Mouse (Mus musculus) neural tube, embryonic 15.5 days (tissue): ENCODE results near the gene Zfp991. TPM values are rescaled to one million over a fixed set of nuclear protein-coding genes. Genes with fewer than 3 reads are reported as not detected.
A peak's percentile ranks its signal among the peaks of the same experiment; 100 is the strongest.
"Not testable (repeated sequence)": the region's sequence is repeated elsewhere in the genome, so short reads cannot be mapped to it uniquely, and the experiment has no call there.

ENCODE experiments used
- ATAC-seq: fragments of 200-750 bp; cut with Nextera tagmentation; 2 replicates; pipeline ENCODE4 v1.8.0; 2017; ENCODE audit warnings: mild to moderate bottlenecking, moderate TSS enrichment, moderate library complexity; ENCODE audit not compliant: low FRiP score
- H3K27ac ChIP-seq: fragments of 300-500 bp; sonication (generic); replicated peaks from 2 replicates; pipeline ENCODE4 v1.5.1; 2015; ENCODE audit warnings: mild to moderate bottlenecking, inconsistent platforms
- H3K27me3 ChIP-seq: fragments of 300-500 bp; sonication (generic); replicated peaks from 2 replicates; pipeline ENCODE4 v1.6.1; 2015; ENCODE audit warnings: inconsistent platforms
- H3K36me3 ChIP-seq: fragments of 300-500 bp; sonication (generic); 2 replicates; pipeline ENCODE4 v1.6.1; 2015; ENCODE audit warnings: inconsistent platforms
- H3K4me1 ChIP-seq: fragments of 300-500 bp; sonication (generic); 2 replicates; pipeline ENCODE4 v1.6.1; 2015; ENCODE audit warnings: inconsistent platforms
- H3K4me2 ChIP-seq: fragments of 300-500 bp; sonication (generic); 2 replicates; pipeline ENCODE4 v1.6.1; 2015; ENCODE audit warnings: inconsistent platforms, mild to moderate bottlenecking, moderate library complexity
- H3K4me3 ChIP-seq: fragments of 300-500 bp; sonication (generic); replicated peaks from 2 replicates; pipeline ENCODE4 v1.5.1; 2015; ENCODE audit warnings: mild to moderate bottlenecking, inconsistent platforms
- H3K9ac ChIP-seq: fragments of 300-500 bp; sonication (generic); replicated peaks from 2 replicates; pipeline ENCODE4 v1.6.1; 2015; ENCODE audit warnings: mild to moderate bottlenecking, inconsistent platforms
- H3K9me3 ChIP-seq: fragments of 300-500 bp; sonication (generic); replicated peaks from 2 replicates; pipeline ENCODE4 v1.6.1; 2016; ENCODE audit warnings: inconsistent platforms
- WGBS: fragments of 180-500 bp; shearing (Covaris S2); methylation state at CpG from one replicate; pipeline ENCODE4 v1.1.7; 2015; ENCODE audit warnings: mixed read lengths; 5-methylcytosine and 5-hydroxymethylcytosine counted together
- polyA plus RNA-seq: library from polyadenylated mRNA; unstranded; fragments of >200 nt; fragmentation: Nextera tagmentation; extraction: Ambion mirVana; gene quantifications from 2 replicates; pipeline ENCODE4 v1.2.1, GENCODE M21; 2015

Zfp991 gene
- polyA plus RNA-seq, 1 experiment from 2014 or later: 4.4 TPM

DNA sequence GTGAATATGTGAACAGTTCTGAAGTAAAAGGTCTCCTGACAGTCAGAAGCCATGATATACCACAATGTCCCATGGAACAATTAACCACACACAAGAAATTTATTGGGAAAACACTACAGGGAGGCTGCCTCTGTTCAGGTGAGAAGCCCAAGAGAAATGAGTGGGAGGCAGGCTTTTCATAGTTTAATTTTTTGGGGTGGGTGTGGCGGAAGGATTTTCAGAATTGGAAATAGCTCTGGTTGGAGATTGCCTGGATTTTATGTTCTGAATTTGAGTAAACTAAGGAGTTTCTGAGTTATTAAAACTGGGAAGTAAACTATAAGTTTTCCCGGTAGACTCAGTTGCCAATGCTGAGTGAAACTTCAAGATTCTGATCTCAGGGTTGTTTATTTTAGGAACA, 4.7 kb upstream of the Zfp991 start:
- not testable (repeated sequence) for H3K4me2 ChIP-seq, H3K27ac ChIP-seq, H3K4me3 ChIP-seq, H3K36me3 ChIP-seq, H3K27me3 ChIP-seq, H3K4me1 ChIP-seq, ATAC-seq, H3K9ac ChIP-seq
- WGBS: 83% methylated on average over 2 of the region's 2 CpGs
- H3K9me3 ChIP-seq: peaks cover 17% of the 10 kb centered on the region; the same call in 1 of the 2 replicates

- H3K36me3 ChIP-seq, H3K27ac ChIP-seq, H3K4me2 ChIP-seq, ATAC-seq, H3K4me1 ChIP-seq, H3K27me3 ChIP-seq, H3K9ac ChIP-seq, H3K4me3 ChIP-seq: not testable (repeated sequence)
- peaks cover 15% of the 10 kb centered on the region; the same call in 1 of the 2 replicates for H3K9me3 ChIP-seq
Observed at GRCm38 (mm10) chr4:147128152-147128551, 3.7 kb upstream of the Zfp991 start.

- H3K36me3 ChIP-seq, ATAC-seq, H3K27me3 ChIP-seq, H3K9me3 ChIP-seq, H3K9ac ChIP-seq, H3K27ac ChIP-seq, H3K4me1 ChIP-seq, H3K4me3 ChIP-seq, H3K4me2 ChIP-seq: not testable (repeated sequence)
- 53% methylated on average over 2 of the region's 2 CpGs for WGBS
Observed at GRCm38 (mm10) chr4:147133596-147133995, 1.8 kb downstream of the Zfp991 start.

GRCm38 (mm10) chr4:147141757-147142156, 9.9 kb downstream of the Zfp991 start:
- H3K36me3 ChIP-seq, H3K9me3 ChIP-seq, H3K4me3 ChIP-seq, H3K4me2 ChIP-seq, H3K4me1 ChIP-seq, H3K27me3 ChIP-seq, H3K27ac ChIP-seq, ATAC-seq, H3K9ac ChIP-seq: not testable (repeated sequence)
- 80% methylated on average over 4 of the region's 4 CpGs for WGBS

- not testable (repeated sequence) for H3K4me2 ChIP-seq, ATAC-seq, H3K4me1 ChIP-seq, H3K9ac ChIP-seq, H3K27ac ChIP-seq, H3K9me3 ChIP-seq, H3K27me3 ChIP-seq, H3K36me3 ChIP-seq, H3K4me3 ChIP-seq
- 94% methylated on average over 2 of the region's 2 CpGs for WGBS
Observed at GRCm38 (mm10) chr4:147165282-147165681, 33.4 kb downstream of the Zfp991 start.

DNA sequence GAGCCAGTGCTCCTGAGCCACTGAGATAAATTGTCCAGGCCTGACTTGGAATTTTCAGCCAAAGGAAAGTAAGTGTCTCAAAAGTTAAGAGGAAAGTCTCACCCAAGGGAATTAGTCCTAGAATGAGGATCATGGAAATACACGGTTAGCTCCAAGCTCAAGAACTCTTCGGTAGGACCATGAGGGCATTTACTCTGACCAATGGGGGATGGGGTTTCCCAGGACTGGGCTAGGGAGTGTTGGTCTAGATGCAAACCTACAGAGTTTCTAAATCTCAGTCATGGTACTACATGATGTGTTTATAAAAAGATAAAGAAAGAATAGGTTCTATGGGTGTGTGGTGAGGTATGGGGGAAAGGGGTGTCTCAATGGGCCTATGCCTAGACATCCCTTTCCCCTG, 38.7 kb downstream of the Zfp991 start:
- not testable (repeated sequence) for H3K4me1 ChIP-seq, H3K27me3 ChIP-seq, H3K4me3 ChIP-seq, H3K36me3 ChIP-seq, H3K27ac ChIP-seq, H3K9me3 ChIP-seq, H3K9ac ChIP-seq, H3K4me2 ChIP-seq, ATAC-seq
- WGBS: 98% methylated on average over 2 of the region's 2 CpGs

DNA sequence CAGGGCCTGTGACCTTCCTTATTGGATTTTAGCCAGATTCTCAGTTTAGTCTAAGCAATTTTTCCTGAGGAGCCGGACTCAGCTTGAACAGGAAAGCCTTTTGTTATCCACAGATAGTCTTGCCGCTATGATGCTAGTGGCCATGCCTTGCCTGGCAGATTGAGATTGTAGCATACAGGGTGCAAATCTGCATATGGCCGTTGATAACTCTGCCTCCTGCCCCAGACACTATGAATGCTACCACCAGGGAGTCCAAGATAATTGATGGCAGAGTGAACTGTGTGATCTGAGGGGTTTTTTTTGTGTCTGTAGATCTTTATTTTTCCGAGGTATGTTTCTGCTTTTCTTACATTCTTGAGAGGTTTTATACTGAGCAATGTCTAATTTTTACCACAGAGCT, 39.7 kb downstream of the Zfp991 start:
- H3K27me3 ChIP-seq, H3K9me3 ChIP-seq, H3K36me3 ChIP-seq, H3K9ac ChIP-seq, H3K4me1 ChIP-seq, H3K4me3 ChIP-seq, H3K4me2 ChIP-seq, ATAC-seq, H3K27ac ChIP-seq: not testable (repeated sequence)
- 67% methylated on average over 1 of the region's 4 CpGs for WGBS

DNA sequence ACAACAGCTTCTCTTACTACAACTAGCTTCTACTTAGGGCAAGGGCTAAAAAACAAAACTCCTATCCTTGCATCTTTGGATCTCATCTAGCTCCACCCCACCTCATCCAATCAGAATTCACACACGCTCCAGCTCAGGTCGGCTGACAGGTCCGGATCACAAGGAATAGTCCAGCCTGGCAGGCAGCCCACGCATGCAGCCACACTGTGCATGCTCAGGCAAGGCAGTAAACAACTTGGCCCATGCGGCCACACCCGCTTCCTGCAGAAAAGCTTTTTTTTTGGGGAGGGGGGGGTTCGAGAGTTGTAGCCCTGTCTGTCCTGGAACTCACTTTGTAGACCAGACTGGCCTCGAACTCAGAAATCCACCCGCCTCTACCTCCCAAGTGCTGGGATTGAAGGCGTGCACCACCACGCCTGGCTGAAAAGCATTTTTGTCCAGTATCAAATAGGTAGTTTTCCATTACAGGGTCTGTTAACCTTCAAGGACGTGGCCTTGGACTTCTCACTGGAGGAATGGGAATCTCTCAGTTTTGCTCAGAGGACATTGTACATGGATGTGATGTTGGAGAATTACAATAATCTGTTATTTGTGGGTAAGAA, 44.5 kb downstream of the Zfp991 start:
- H3K4me3 ChIP-seq, H3K36me3 ChIP-seq, H3K27ac ChIP-seq, H3K4me2 ChIP-seq, H3K9ac ChIP-seq, ATAC-seq, H3K9me3 ChIP-seq, H3K27me3 ChIP-seq, H3K4me1 ChIP-seq: not testable (repeated sequence)
- WGBS: 92% methylated on average over 11 of the region's 12 CpGs

DNA sequence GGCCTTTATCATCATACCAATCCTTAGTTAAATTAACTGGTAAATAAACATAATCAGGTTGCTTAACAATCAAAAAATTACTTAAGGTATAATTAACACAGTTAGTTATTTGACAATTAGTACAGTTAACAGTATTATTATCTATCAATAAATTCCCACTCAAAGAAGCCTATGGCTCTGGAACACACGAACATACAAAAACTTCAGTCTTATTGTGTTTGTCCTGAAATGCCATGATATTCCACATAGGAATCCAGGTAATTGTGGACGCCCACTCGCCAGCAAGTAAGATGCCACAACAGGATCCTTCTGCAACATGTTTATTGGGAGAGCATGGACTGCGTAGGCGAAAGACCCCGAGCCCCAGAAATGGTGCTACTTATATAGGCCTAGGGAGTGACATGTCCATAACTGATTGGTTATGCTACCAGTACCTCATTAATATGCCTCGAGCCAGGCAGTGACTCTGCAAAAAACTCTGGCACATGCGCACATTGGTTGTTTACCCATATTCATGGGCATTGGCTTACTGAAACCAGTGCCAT, 49.4 kb downstream of the Zfp991 start:
- not testable (repeated sequence) for ATAC-seq, H3K4me2 ChIP-seq, H3K36me3 ChIP-seq, H3K9me3 ChIP-seq, H3K27me3 ChIP-seq, H3K9ac ChIP-seq, H3K4me1 ChIP-seq, H3K27ac ChIP-seq, H3K4me3 ChIP-seq
- 94% methylated on average over 8 of the region's 8 CpGs for WGBS

- not testable (repeated sequence) for H3K36me3 ChIP-seq, H3K27me3 ChIP-seq, H3K4me3 ChIP-seq, H3K4me2 ChIP-seq, H3K9ac ChIP-seq, H3K27ac ChIP-seq, H3K4me1 ChIP-seq, H3K9me3 ChIP-seq
- peak; percentile 28; the same call in 1 of the 2 replicates for ATAC-seq
- no CpG with 5 or more reads among the region's 13 CpGs for WGBS
Observed at GRCm38 (mm10) chr4:147181969-147182705, 50.3 kb downstream of the Zfp991 start.

- ATAC-seq: 0 out of 2 replicates have a peak, but pooled peaks have one; percentile 21
Observed at GRCm38 (mm10) chr4:147186824-147187223, 55.0 kb downstream of the Zfp991 start.

GRCm38 (mm10) chr4:147187283-147187965, 55.6 kb downstream of the Zfp991 start:
- H3K9me3 ChIP-seq, H3K36me3 ChIP-seq, H3K27ac ChIP-seq, H3K4me3 ChIP-seq, H3K27me3 ChIP-seq, H3K4me1 ChIP-seq, H3K9ac ChIP-seq, H3K4me2 ChIP-seq: not testable (repeated sequence)
- ATAC-seq: 0 out of 2 replicates have a peak, but pooled peaks have one; percentile 28
- WGBS: 71% methylated on average over 70 of the region's 71 CpGs

More at GRCm38 (mm10) chr4:147186824-147187223, 55.0 kb downstream of the Zfp991 start:
- not testable (repeated sequence) for H3K27me3 ChIP-seq, H3K36me3 ChIP-seq, H3K9me3 ChIP-seq, H3K4me3 ChIP-seq, H3K27ac ChIP-seq, H3K9ac ChIP-seq, H3K4me2 ChIP-seq, H3K4me1 ChIP-seq
- WGBS: 90% methylated on average over 1 of the region's 1 CpGs
